8 mouse cellular contexts compared by ENCODE assay signal in genomic region chr7:128252609-128253008, GRCm38 (mm10). TPM values are rescaled to one million over a fixed set of nuclear protein-coding genes. Genes with fewer than 3 reads are reported as not detected.
DNase-seq lines count a peak whose midpoint lies in the region; ATAC-seq and TF ChIP-seq lines count a peak whose summit lies in the region.

No protein-coding gene starts in this region.

- TF ChIP-seq CTCF in midbrain, postnatal 0 days (IDR thresholded peaks at IDR 0.05), result no peak

- 10% methylated on average over 24 of the region's 24 CpGs for WGBS in kidney, embryonic 14.5 days
- WGBS in hindbrain, embryonic 10.5 days, result 13% methylated on average over 24 of the region's 24 CpGs
- 9% methylated on average over 24 of the region's 24 CpGs for WGBS in midbrain, postnatal 0 days

- no peak for DNase-seq in kidney, postnatal 14 days
- peak; percentile 46 for DNase-seq in hindbrain, embryonic 10.5 days (ENCODE audit: low spot score)
- DNase-seq in left cerebral cortex, postnatal 36 days (ENCODE audit: low spot score in 2 of 2), result peak; percentile 78 to 84
- no peak for DNase-seq in midbrain, postnatal 0 days (ENCODE audit: low spot score)
- peak; percentile 94 for DNase-seq in thymus, postnatal 14 days
- DNase-seq in adrenal gland, adult 8-10 months, result no peak

- H3K36me3 ChIP-seq in kidney, embryonic 14.5 days (ENCODE audit: control insufficient read depth, insufficient read depth, low read length), result peaks cover 10% of the 10 kb centered on the region; the same call in 1 of the 2 replicates
- no peaks in the 10 kb centered on the region for H3K36me3 ChIP-seq in hindbrain, embryonic 10.5 days
- no peaks in the 10 kb centered on the region for H3K36me3 ChIP-seq in midbrain, postnatal 0 days (ENCODE audit: insufficient read depth, low read length)

- intact Hi-C loops in left cerebral cortex, postnatal 36 days (cut with DNase I), result no loop called here

- no peaks in the 10 kb centered on the region for H3K9me3 ChIP-seq in kidney, embryonic 14.5 days (ENCODE audit: control insufficient read depth, low read length)
- no peaks in the 10 kb centered on the region for H3K9me3 ChIP-seq in hindbrain, embryonic 10.5 days
- H3K9me3 ChIP-seq in midbrain, postnatal 0 days (ENCODE audit: low read length), result no peaks in the 10 kb centered on the region

- H3K4me1 ChIP-seq in kidney, embryonic 14.5 days (ENCODE audit: control insufficient read depth, insufficient read depth, low read length), result peaks cover 14% of the 10 kb centered on the region
- H3K4me1 ChIP-seq in hindbrain, embryonic 10.5 days (replicated peaks), result peaks cover 24% of the 10 kb centered on the region
- H3K4me1 ChIP-seq in midbrain, postnatal 0 days (ENCODE audit: insufficient read depth, low read length), result peaks cover 3% of the 10 kb centered on the region; the same call in 1 of the 2 replicates

- no peaks in the 10 kb centered on the region for H3K27me3 ChIP-seq in kidney, embryonic 14.5 days (ENCODE audit: control insufficient read depth, insufficient read depth, low read length)
- peaks cover 44% of the 10 kb centered on the region for H3K27me3 ChIP-seq in hindbrain, embryonic 10.5 days (ENCODE audit: insufficient read depth, poor library complexity, severe bottlenecking)
- H3K27me3 ChIP-seq in midbrain, postnatal 0 days (ENCODE audit: insufficient read depth, low read length), result no peaks in the 10 kb centered on the region

- H3K4me2 ChIP-seq in kidney, embryonic 14.5 days (replicated peaks; ENCODE audit: low read depth, low read length), result peak overlapping the region; percentile 48
- peak overlapping the region; percentile 40 for H3K4me2 ChIP-seq in midbrain, postnatal 0 days (ENCODE audit: low read depth, low read length, poor library complexity, severe bottlenecking)

- H3K9ac ChIP-seq in kidney, embryonic 14.5 days (ENCODE audit: low read depth, low read length), result peak overlapping the region; percentile 37
- no peak overlapping the region; the same call in 1 of the 2 replicates for H3K9ac ChIP-seq in midbrain, postnatal 0 days (replicated peaks; ENCODE audit: low read length, poor library complexity, severe bottlenecking)

- H3K27ac ChIP-seq in kidney, embryonic 14.5 days (ENCODE audit: low read depth, low read length), result no peak overlapping the region
- H3K27ac ChIP-seq in hindbrain, embryonic 10.5 days, result peak overlapping the region; percentile 62
- no peak overlapping the region for H3K27ac ChIP-seq in midbrain, postnatal 0 days (ENCODE audit: low read depth, low read length)

- peak; percentile 38 for ATAC-seq in kidney, embryonic 14.5 days (ENCODE audit: low FRiP score, low TSS enrichment)
- ATAC-seq in common myeloid progenitor, adult 5-6 weeks (replicated peaks; ENCODE audit: low read depth, poor library complexity, severe bottlenecking), result peak; percentile 84
- ATAC-seq in midbrain, postnatal 0 days (ENCODE audit: low FRiP score), result no peak

- H3K4me3 ChIP-seq in kidney, embryonic 14.5 days (ENCODE audit: low read length), result peak overlapping the region; percentile 31
- peak overlapping the region; percentile 45 for H3K4me3 ChIP-seq in hindbrain, embryonic 10.5 days
- H3K4me3 ChIP-seq in midbrain, postnatal 0 days (ENCODE audit: low read depth, low read length), result peak overlapping the region; percentile 20

RNA-seq across cellular contexts. Expression of gene Tgfb1i1, which starts 6.0 kb away (rescaled TPM):
- 44.3 and 61.7 TPM in 2 replicates for polyA plus RNA-seq in kidney, embryonic 14.5 days (2014; fragmentation: Nextera tagmentation; extraction: Ambion mirVana)
- 0.32 and 0.63 TPM in 2 replicates for total RNA-seq in common myeloid progenitor, adult 5-6 weeks (2017)
- 37.9 and 50.9 TPM in 2 replicates for polyA plus RNA-seq in hindbrain, embryonic 10.5 days (2016; fragmentation: Nextera tagmentation; extraction: Ambion mirVana)
- 10 to 100 TPM; 19.0 to 22.6 TPM for total RNA-seq in left cerebral cortex, postnatal 36 days (2021)
- total RNA-seq in midbrain, postnatal 0 days (2014; rRNA removed), result 14.4 and 20.2 TPM in 2 replicates
- polyA plus RNA-seq in midbrain, postnatal 0 days (2015; fragmentation: Nextera tagmentation; extraction: Ambion mirVana), result 18.2 and 23.0 TPM in 2 replicates
- total RNA-seq in adrenal gland, adult 8-10 months (2022), result 10 to 100 TPM; 17.0 to 24.2 (median 20.5) TPM

RNA-seq across cellular contexts. Expression of gene Slc5a2, which starts 12.8 kb away (rescaled TPM):
- 1.1 and 2.2 TPM in 2 replicates for polyA plus RNA-seq in kidney, embryonic 14.5 days (2014; fragmentation: Nextera tagmentation; extraction: Ambion mirVana)
- total RNA-seq in common myeloid progenitor, adult 5-6 weeks (2017), result 0.14 TPM in 1 of 2 replicates, not detected in the other
- polyA plus RNA-seq in hindbrain, embryonic 10.5 days (2016; fragmentation: Nextera tagmentation; extraction: Ambion mirVana), result 0.29 TPM in 1 of 2 replicates, not detected in the other
- not detected for total RNA-seq in left cerebral cortex, postnatal 36 days (2021)
- total RNA-seq in midbrain, postnatal 0 days (2014; rRNA removed), result not detected in 2 replicates
- 0.36 TPM in 1 of 2 replicates, not detected in the other for polyA plus RNA-seq in midbrain, postnatal 0 days (2015; fragmentation: Nextera tagmentation; extraction: Ambion mirVana)
- not detected for total RNA-seq in adrenal gland, adult 8-10 months (2022)

RNA-seq across cellular contexts. Expression of gene 9130023H24Rik, which starts 14.8 kb away (rescaled TPM):
- polyA plus RNA-seq in kidney, embryonic 14.5 days (2014; fragmentation: Nextera tagmentation; extraction: Ambion mirVana), result 7.5 and 9.5 TPM in 2 replicates
- total RNA-seq in common myeloid progenitor, adult 5-6 weeks (2017), result 5.8 and 6.8 TPM in 2 replicates
- polyA plus RNA-seq in hindbrain, embryonic 10.5 days (2016; fragmentation: Nextera tagmentation; extraction: Ambion mirVana), result 10.2 and 13.5 TPM in 2 replicates
- total RNA-seq in left cerebral cortex, postnatal 36 days (2021), result 1 to 10 TPM; 2.7 to 3.7 TPM
- 3.6 and 6.3 TPM in 2 replicates for total RNA-seq in midbrain, postnatal 0 days (2014; rRNA removed)
- polyA plus RNA-seq in midbrain, postnatal 0 days (2015; fragmentation: Nextera tagmentation; extraction: Ambion mirVana), result 4.2 and 4.4 TPM in 2 replicates
- total RNA-seq in adrenal gland, adult 8-10 months (2022), result 10 to 100 TPM in 2 of 4 experiments, 1 to 10 TPM in 2; 8.8 to 11.7 (median 9.9) TPM

RNA-seq across cellular contexts. Expression of gene Armc5, which starts 15.5 kb away (rescaled TPM):
- 11.7 and 12.9 TPM in 2 replicates for polyA plus RNA-seq in kidney, embryonic 14.5 days (2014; fragmentation: Nextera tagmentation; extraction: Ambion mirVana)
- total RNA-seq in common myeloid progenitor, adult 5-6 weeks (2017), result 9.0 and 13.3 TPM in 2 replicates
- 16.7 and 19.6 TPM in 2 replicates for polyA plus RNA-seq in hindbrain, embryonic 10.5 days (2016; fragmentation: Nextera tagmentation; extraction: Ambion mirVana)
- 10 to 100 TPM; 11.3 to 13.6 TPM for total RNA-seq in left cerebral cortex, postnatal 36 days (2021)
- total RNA-seq in midbrain, postnatal 0 days (2014; rRNA removed), result 15.0 and 19.9 TPM in 2 replicates
- 15.2 and 15.9 TPM in 2 replicates for polyA plus RNA-seq in midbrain, postnatal 0 days (2015; fragmentation: Nextera tagmentation; extraction: Ambion mirVana)
- 10 to 100 TPM; 23.2 to 30.2 (median 24.4) TPM for total RNA-seq in adrenal gland, adult 8-10 months (2022)

RNA-seq across cellular contexts. Expression of gene BC017158, which starts 45.4 kb away (rescaled TPM):
- 26.9 and 32.1 TPM in 2 replicates for polyA plus RNA-seq in kidney, embryonic 14.5 days (2014; fragmentation: Nextera tagmentation; extraction: Ambion mirVana)
- total RNA-seq in common myeloid progenitor, adult 5-6 weeks (2017), result 20.4 and 30.5 TPM in 2 replicates
- polyA plus RNA-seq in hindbrain, embryonic 10.5 days (2016; fragmentation: Nextera tagmentation; extraction: Ambion mirVana), result 24.7 and 26.8 TPM in 2 replicates
- 10 to 100 TPM; 23.5 to 26.3 TPM for total RNA-seq in left cerebral cortex, postnatal 36 days (2021)
- total RNA-seq in midbrain, postnatal 0 days (2014; rRNA removed), result 27.7 and 28.0 TPM in 2 replicates
- polyA plus RNA-seq in midbrain, postnatal 0 days (2015; fragmentation: Nextera tagmentation; extraction: Ambion mirVana), result 17.9 and 18.3 TPM in 2 replicates
- total RNA-seq in adrenal gland, adult 8-10 months (2022), result 10 to 100 TPM; 33.0 to 64.0 (median 46.6) TPM

Comparison
In these comparisons a context has a peak if more than half of its experiments do, and no peak if none do; other contexts are left out.
1. DNase-seq: peak in hindbrain, embryonic 10.5 days (single experiment), left cerebral cortex, postnatal 36 days (2 of 2) and thymus, postnatal 14 days (single experiment); none in kidney, postnatal 14 days (single experiment), midbrain, postnatal 0 days (single experiment) and adrenal gland, adult 8-10 months (single experiment).
2. Peak in every context shown above with its lines, with median percentiles within 50 percentile points of each other: H3K4me3 ChIP-seq.